Mouse (Mus musculus) erythroblast, adult 5-6 weeks (primary cell): ENCODE measurements around the gene Rln1. TPM values are rescaled to one million over a fixed set of nuclear protein-coding genes. Genes with fewer than 3 reads are reported as not detected.

ENCODE experiments used
- ATAC-seq: replicated peaks from 2 replicates; pipeline ENCODE4 v1.8.0; 2016; ENCODE audit warnings: moderate number of reproducible peaks, mild to moderate bottlenecking, moderate TSS enrichment, inconsistent platforms; ENCODE audit not compliant: poor library complexity, low FRiP score, severe bottlenecking
- total RNA-seq, 2 experiments: library from RNA; stranded (forward) in 1 of 2; stranded (reverse) in 1 of 2; fragments of 150-400 nt in 1 of 2; fragments of 200-764, 138-1000 nt in 1 of 2; gene quantifications; 2 replicates each; pipeline versions ENCODE4 v1.2.3 to v1.2.4; 2015 to 2017; ENCODE audit warnings: low replicate concordance in 2 of 2

Rln1 gene
- total RNA-seq, 2 experiments from 2014 or later, result not detected

GRCm38 (mm10) chr19:29302119-29302518 lies 32.4 kb downstream of the Rln1 start:
- no peak for ATAC-seq

- no peak for ATAC-seq
These were observed 33.6 kb downstream of the Rln1 start for GRCm38 (mm10) chr19:29300919-29301318.

GRCm38 (mm10) chr19:29297366-29297765 lies 37.1 kb downstream of the Rln1 start:
- ATAC-seq, result no peak

GRCm38 (mm10) chr19:29296166-29296565 lies 38.3 kb downstream of the Rln1 start:
- no peak for ATAC-seq

GRCm38 (mm10) chr19:29294756-29295155 lies 39.7 kb downstream of the Rln1 start:
- ATAC-seq, result no peak

- no peak for ATAC-seq
These were observed 41.9 kb downstream of the Rln1 start for GRCm38 (mm10) chr19:29292546-29292945.

- no peak for ATAC-seq
These were observed 42.9 kb downstream of the Rln1 start for GRCm38 (mm10) chr19:29291532-29291931.

- no peak for ATAC-seq
These were observed 46.6 kb downstream of the Rln1 start for GRCm38 (mm10) chr19:29287863-29288262.

- no peak for ATAC-seq
These were observed 49.0 kb downstream of the Rln1 start for GRCm38 (mm10) chr19:29285451-29285869.

Other genes starting within 250 kb of the Rln1 start
- 22.9 and 35.7 TPM in 2 replicates for gene Rcl1, start 233.3 kb downstream of the Rln1 start, total RNA-seq (2015; ENCODE audit: low replicate concordance)
- 47.8 and 63.0 TPM in 2 replicates for gene Rcl1, start 233.3 kb downstream of the Rln1 start, total RNA-seq (2017; ENCODE audit: low replicate concordance)
- 37.7 and 41.6 TPM in 2 replicates for gene Jak2, start 82.8 kb downstream of the Rln1 start, total RNA-seq (2015; ENCODE audit: low replicate concordance)
- 49.8 and 64.0 TPM in 2 replicates for gene Jak2, start 82.8 kb downstream of the Rln1 start, total RNA-seq (2017; ENCODE audit: low replicate concordance)
- not detected in 2 replicates for gene Insl6, start 9.3 kb downstream of the Rln1 start, total RNA-seq (2015; ENCODE audit: low replicate concordance)
- not detected in 2 replicates for gene Insl6, start 9.3 kb downstream of the Rln1 start, total RNA-seq (2017; ENCODE audit: low replicate concordance)
- gene Plgrkt, start 32.7 kb upstream of the Rln1 start, total RNA-seq (2015; ENCODE audit: low replicate concordance), result 61.0 and 81.7 TPM in 2 replicates
- gene Plgrkt, start 32.7 kb upstream of the Rln1 start, total RNA-seq (2017; ENCODE audit: low replicate concordance), result 38.1 and 73.6 TPM in 2 replicates
- 0.58 and 4.6 TPM in 2 replicates for gene Cd274, start 32.8 kb upstream of the Rln1 start, total RNA-seq (2015; ENCODE audit: low replicate concordance)
- gene Cd274, start 32.8 kb upstream of the Rln1 start, total RNA-seq (2017; ENCODE audit: low replicate concordance), result 3.6 and 4.6 TPM in 2 replicates
- not detected in 2 replicates for gene Pdcd1lg2, start 76.2 kb upstream of the Rln1 start, total RNA-seq (2015; ENCODE audit: low replicate concordance)
- 0.42 TPM in 1 of 2 replicates, not detected in the other for gene Pdcd1lg2, start 76.2 kb upstream of the Rln1 start, total RNA-seq (2017; ENCODE audit: low replicate concordance)
- gene Ric1, start 187.6 kb upstream of the Rln1 start, total RNA-seq (2015; ENCODE audit: low replicate concordance), result 1.7 and 6.1 TPM in 2 replicates
- gene Ric1, start 187.6 kb upstream of the Rln1 start, total RNA-seq (2017; ENCODE audit: low replicate concordance), result 4.6 and 4.7 TPM in 2 replicates